Mouse (Mus musculus): ENCODE measurements around the gene Nolc1.

- no peak for TF ChIP-seq EP300 (IDR thresholded peaks at IDR 0.05)
- peak; percentile 57 for TF ChIP-seq CTCF (IDR thresholded peaks at IDR 0.05)
Measured at GRCm38 (mm10) chr19:46046621-46047025, 29.0 kb upstream of the Nolc1 start.

Data from lung, postnatal 0 days (tissue).